Mouse (Mus musculus): ENCODE data around the gene Fkbp1a. TPM values are rescaled to one million over a fixed set of nuclear protein-coding genes. Genes with fewer than 3 reads are reported as not detected.
A peak's percentile ranks its signal among the peaks of the same experiment; 100 is the strongest.

Gene Fkbp1a
- polyA plus RNA-seq, 1 experiment from 2014 or later = 778 TPM

- ATAC-seq (ENCODE audit: low read depth) = peak; percentile 35; the same call in 1 of the 2 replicates
- Histone ChIP-seq H3K9ac (ENCODE audit: low read length) (no peak overlapping the region), H3K4me1 (replicated peaks; ENCODE audit: control insufficient read depth, insufficient read depth, low read length) (no peaks in the 10 kb centered on the region; the same call in 1 of the 2 replicates), H3K27me3 (ENCODE audit: control insufficient read depth, insufficient read depth, low read depth, low read length) (no peaks in the 10 kb centered on the region), H3K9me3 (ENCODE audit: control insufficient read depth, low read length) (no peaks in the 10 kb centered on the region), H3K36me3 (ENCODE audit: control insufficient read depth, insufficient read depth, low read length) (no peaks in the 10 kb centered on the region), H3K27ac (ENCODE audit: low read length) (no peak overlapping the region), H3K4me3 (ENCODE audit: low read length) (no peak overlapping the region), H3K4me2 (ENCODE audit: low read depth, low read length) (no peak overlapping the region)
- WGBS = 48% methylated on average over 9 of the region's 9 CpGs
Measured at GRCm38 (mm10) chr2:151587306-151587705, 45.0 kb downstream of the Fkbp1a start.

DNA sequence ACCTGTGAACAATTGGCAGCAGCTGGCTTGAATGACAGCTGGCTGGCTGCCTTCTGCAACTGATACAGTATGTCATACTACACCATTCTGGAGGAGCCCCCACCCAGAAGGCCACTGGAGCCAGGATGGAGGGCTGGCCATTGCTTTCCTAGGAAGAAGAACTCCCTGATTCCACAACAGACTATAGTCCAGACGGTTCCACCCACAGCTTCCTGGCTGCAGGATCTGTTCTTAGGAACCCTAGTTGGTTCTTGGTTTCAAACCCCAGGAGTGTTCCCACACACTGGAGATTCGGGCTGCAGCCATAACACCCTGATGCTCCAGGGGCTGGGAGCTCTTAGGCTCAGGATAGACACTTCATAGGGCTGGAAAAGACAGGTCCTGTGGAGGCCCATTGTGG, 55.8 kb downstream of the Fkbp1a start:
- no peaks in the 10 kb centered on the region for H3K36me3 ChIP-seq (ENCODE audit: control insufficient read depth, insufficient read depth, low read length)
- no peak overlapping the region for H3K9ac ChIP-seq (ENCODE audit: low read length)
- H3K9me3 ChIP-seq (ENCODE audit: control insufficient read depth, low read length) = no peaks in the 10 kb centered on the region
- no peak overlapping the region for H3K4me3 ChIP-seq (ENCODE audit: low read length)
- 57% methylated on average over 2 of the region's 2 CpGs for WGBS
- no peaks in the 10 kb centered on the region for H3K27me3 ChIP-seq (ENCODE audit: control insufficient read depth, insufficient read depth, low read depth, low read length)
- no peak overlapping the region for H3K4me2 ChIP-seq (ENCODE audit: low read depth, low read length)
- no peak overlapping the region for H3K27ac ChIP-seq (ENCODE audit: low read length)
- ATAC-seq (ENCODE audit: low read depth) = no peak
- H3K4me1 ChIP-seq (replicated peaks; ENCODE audit: control insufficient read depth, insufficient read depth, low read length) = peaks cover 6% of the 10 kb centered on the region; the same call in 1 of the 2 replicates

DNA sequence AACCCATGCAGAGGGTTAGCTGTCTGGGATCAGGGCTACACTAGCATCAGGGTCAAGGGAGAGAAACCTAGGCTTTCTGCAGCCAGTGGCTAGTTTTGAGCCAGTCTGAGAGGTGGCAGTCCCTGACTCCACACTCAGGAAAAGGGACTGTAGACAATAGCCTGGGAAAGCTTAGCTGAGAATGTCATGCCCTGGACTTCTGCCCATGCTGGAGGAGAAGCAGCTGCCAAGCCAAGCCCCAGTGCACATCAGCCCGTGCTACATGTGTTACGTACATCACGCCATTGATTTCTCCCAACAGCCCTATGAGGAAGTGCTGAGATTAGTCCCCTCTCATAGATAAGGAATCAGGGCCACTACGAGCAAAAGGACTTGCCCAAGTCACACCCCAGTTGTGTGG, 59.8 kb downstream of the Fkbp1a start:
- Histone ChIP-seq H3K4me1 (replicated peaks; ENCODE audit: control insufficient read depth, insufficient read depth, low read length) (peaks cover 10% of the 10 kb centered on the region), H3K27ac (ENCODE audit: low read length) (no peak overlapping the region), H3K9me3 (ENCODE audit: control insufficient read depth, low read length) (no peaks in the 10 kb centered on the region), H3K9ac (ENCODE audit: low read length) (no peak overlapping the region), H3K36me3 (ENCODE audit: control insufficient read depth, insufficient read depth, low read length) (no peaks in the 10 kb centered on the region), H3K4me2 (ENCODE audit: low read depth, low read length) (no peak overlapping the region), H3K27me3 (ENCODE audit: control insufficient read depth, insufficient read depth, low read depth, low read length) (no peaks in the 10 kb centered on the region), H3K4me3 (ENCODE audit: low read length) (no peak overlapping the region)
- no peak for ATAC-seq (ENCODE audit: low read depth)
- WGBS = 32% methylated on average over 4 of the region's 4 CpGs

- Histone ChIP-seq H3K36me3 (ENCODE audit: control insufficient read depth, insufficient read depth, low read length) (no peaks in the 10 kb centered on the region), H3K9me3 (ENCODE audit: control insufficient read depth, low read length) (no peaks in the 10 kb centered on the region), H3K4me1 (replicated peaks; ENCODE audit: control insufficient read depth, insufficient read depth, low read length) (peaks cover 8% of the 10 kb centered on the region), H3K27ac (ENCODE audit: low read length) (peak overlapping the region; percentile 84), H3K4me3 (ENCODE audit: low read length) (no peak overlapping the region), H3K4me2 (ENCODE audit: low read depth, low read length) (no peak overlapping the region), H3K9ac (ENCODE audit: low read length) (no peak overlapping the region), H3K27me3 (ENCODE audit: control insufficient read depth, insufficient read depth, low read depth, low read length) (no peaks in the 10 kb centered on the region)
- ATAC-seq (ENCODE audit: low read depth) = peak; percentile 27
- WGBS = 31% methylated on average over 4 of the region's 4 CpGs
Measured at GRCm38 (mm10) chr2:151603630-151604029, 61.3 kb downstream of the Fkbp1a start.

DNA sequence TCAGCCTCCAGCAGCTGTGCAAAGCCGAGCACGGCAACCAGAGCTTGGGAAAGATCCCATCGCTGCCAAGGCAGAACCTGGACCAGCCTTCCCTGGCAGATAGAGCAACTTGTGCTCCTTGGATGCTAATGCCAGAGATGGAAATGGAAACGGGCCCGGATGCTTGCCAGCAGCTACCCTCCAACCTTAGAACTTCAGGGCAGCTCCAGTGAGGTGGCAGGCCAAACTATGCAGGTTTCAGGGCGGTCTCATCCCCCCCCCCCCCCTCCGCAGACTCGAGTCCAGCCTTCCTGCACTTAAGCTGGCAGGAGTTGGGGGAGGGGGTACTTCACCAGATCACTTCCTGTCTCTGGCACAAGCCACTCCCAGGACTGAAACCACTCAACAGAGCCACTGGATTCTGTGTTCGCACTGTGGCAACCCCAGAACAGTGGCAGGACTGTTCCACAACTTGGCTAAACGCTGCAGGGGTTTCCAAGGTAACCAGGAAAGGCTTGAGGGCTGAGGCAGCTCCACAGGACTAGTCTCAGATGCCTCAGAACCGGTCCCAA, 63.2 kb downstream of the Fkbp1a start:
- peak; percentile 86 for ATAC-seq (ENCODE audit: low read depth)
- Histone ChIP-seq H3K4me1 (replicated peaks; ENCODE audit: control insufficient read depth, insufficient read depth, low read length) (peaks cover 11% of the 10 kb centered on the region), H3K27ac (ENCODE audit: low read length) (peak overlapping the region; percentile 56), H3K4me2 (ENCODE audit: low read depth, low read length) (no peak overlapping the region), H3K27me3 (ENCODE audit: control insufficient read depth, insufficient read depth, low read depth, low read length) (no peaks in the 10 kb centered on the region), H3K36me3 (ENCODE audit: control insufficient read depth, insufficient read depth, low read length) (no peaks in the 10 kb centered on the region), H3K4me3 (ENCODE audit: low read length) (no peak overlapping the region), H3K9me3 (ENCODE audit: control insufficient read depth, low read length) (no peaks in the 10 kb centered on the region), H3K9ac (ENCODE audit: low read length) (no peak overlapping the region)
- WGBS = 24% methylated on average over 11 of the region's 11 CpGs

DNA sequence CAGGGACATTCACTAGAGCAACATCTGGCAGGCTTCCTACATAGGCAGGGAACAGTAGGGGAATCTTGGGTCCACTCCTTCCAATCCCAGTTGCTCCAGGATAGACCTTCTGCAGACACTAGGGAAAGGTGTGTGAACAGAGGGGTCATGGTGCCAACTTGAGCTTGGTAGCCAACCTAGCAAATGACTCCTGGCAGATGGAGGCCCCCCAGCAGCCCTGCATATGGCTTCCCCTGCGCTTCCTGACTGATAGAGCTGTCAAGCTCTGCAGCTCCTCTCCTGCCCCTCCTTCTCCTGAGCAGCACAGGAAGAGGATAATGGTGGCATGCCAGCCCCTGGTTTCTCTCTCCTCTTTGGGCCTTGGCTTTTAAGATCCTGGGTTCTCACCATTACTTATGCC, 66.2 kb downstream of the Fkbp1a start:
- WGBS = 58% methylated on average over 1 of the region's 1 CpGs
- peaks cover 6% of the 10 kb centered on the region for H3K4me1 ChIP-seq (replicated peaks; ENCODE audit: control insufficient read depth, insufficient read depth, low read length)
- no peak overlapping the region for H3K9ac ChIP-seq (ENCODE audit: low read length)
- H3K4me2 ChIP-seq (ENCODE audit: low read depth, low read length) = no peak overlapping the region
- H3K27me3 ChIP-seq (ENCODE audit: control insufficient read depth, insufficient read depth, low read depth, low read length) = no peaks in the 10 kb centered on the region
- H3K9me3 ChIP-seq (ENCODE audit: control insufficient read depth, low read length) = no peaks in the 10 kb centered on the region
- no peak overlapping the region for H3K4me3 ChIP-seq (ENCODE audit: low read length)
- no peak for ATAC-seq (ENCODE audit: low read depth)
- H3K27ac ChIP-seq (ENCODE audit: low read length) = no peak overlapping the region
- no peaks in the 10 kb centered on the region for H3K36me3 ChIP-seq (ENCODE audit: control insufficient read depth, insufficient read depth, low read length)

DNA sequence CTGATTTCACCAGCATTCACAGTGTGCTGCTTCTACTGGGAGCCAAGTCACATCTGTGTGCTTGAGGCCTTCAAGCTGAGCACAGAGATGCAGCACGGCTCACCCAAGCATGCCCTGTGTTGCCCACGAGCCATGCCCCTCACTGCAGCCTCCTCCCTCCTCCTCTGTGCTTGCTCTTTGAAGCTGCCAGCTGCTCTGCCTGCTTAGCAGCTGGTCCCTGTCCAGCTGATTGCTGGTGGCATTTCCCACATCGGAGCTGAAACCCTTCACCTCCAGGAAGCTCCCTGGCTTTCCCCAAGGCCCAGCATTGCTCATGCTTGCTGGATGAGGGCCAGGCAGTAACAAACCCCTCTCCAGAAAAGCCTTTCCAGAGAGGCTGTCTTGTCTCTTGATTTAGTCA, 67.7 kb downstream of the Fkbp1a start:
- Histone ChIP-seq H3K4me3 (ENCODE audit: low read length) (no peak overlapping the region), H3K9ac (ENCODE audit: low read length) (no peak overlapping the region), H3K27me3 (ENCODE audit: control insufficient read depth, insufficient read depth, low read depth, low read length) (no peaks in the 10 kb centered on the region), H3K36me3 (ENCODE audit: control insufficient read depth, insufficient read depth, low read length) (no peaks in the 10 kb centered on the region), H3K4me2 (ENCODE audit: low read depth, low read length) (no peak overlapping the region), H3K27ac (ENCODE audit: low read length) (no peak overlapping the region), H3K9me3 (ENCODE audit: control insufficient read depth, low read length) (no peaks in the 10 kb centered on the region), H3K4me1 (replicated peaks; ENCODE audit: control insufficient read depth, insufficient read depth, low read length) (peaks cover 3% of the 10 kb centered on the region)
- ATAC-seq (ENCODE audit: low read depth) = no peak
- WGBS = 21% methylated on average over 3 of the region's 3 CpGs

Other genes starting within 250 kb of the Fkbp1a start
- gene 4921509C19Rik, start 66.3 kb upstream of the Fkbp1a start, polyA plus RNA-seq (2015; fragmentation: Nextera tagmentation; extraction: Ambion mirVana) = not detected in 2 replicates
- gene Nsfl1c, start 48.3 kb upstream of the Fkbp1a start, polyA plus RNA-seq (2015; fragmentation: Nextera tagmentation; extraction: Ambion mirVana) = 192 and 200 TPM in 2 replicates
- 0.74 and 1.2 TPM in 2 replicates for gene Sdcbp2, start 30.1 kb downstream of the Fkbp1a start, polyA plus RNA-seq (2015; fragmentation: Nextera tagmentation; extraction: Ambion mirVana)
- gene Snph, start 90.1 kb downstream of the Fkbp1a start, polyA plus RNA-seq (2015; fragmentation: Nextera tagmentation; extraction: Ambion mirVana) = 0.69 and 0.87 TPM in 2 replicates
- gene Rad21l, start 126.0 kb downstream of the Fkbp1a start, polyA plus RNA-seq (2015; fragmentation: Nextera tagmentation; extraction: Ambion mirVana) = not detected in 2 replicates
- gene Tmem74b, start 159.5 kb downstream of the Fkbp1a start, polyA plus RNA-seq (2015; fragmentation: Nextera tagmentation; extraction: Ambion mirVana) = 1.4 and 1.6 TPM in 2 replicates
- 37.9 and 40.7 TPM in 2 replicates for gene Psmf1, start 201.7 kb downstream of the Fkbp1a start, polyA plus RNA-seq (2015; fragmentation: Nextera tagmentation; extraction: Ambion mirVana)

All from lung, embryonic 16.5 days (tissue).